Mouse (Mus musculus): ENCODE data around the gene Fgd4. TPM values are rescaled to one million over a fixed set of nuclear protein-coding genes. Genes with fewer than 3 reads are reported as not detected.
"Not testable (repeated sequence)": the region's sequence is repeated elsewhere in the genome, so short reads cannot be mapped to it uniquely, and the experiment has no call there.

The Fgd4 gene
- polyA plus RNA-seq, 1 experiment from 2014 or later = 27.1 TPM

DNA sequence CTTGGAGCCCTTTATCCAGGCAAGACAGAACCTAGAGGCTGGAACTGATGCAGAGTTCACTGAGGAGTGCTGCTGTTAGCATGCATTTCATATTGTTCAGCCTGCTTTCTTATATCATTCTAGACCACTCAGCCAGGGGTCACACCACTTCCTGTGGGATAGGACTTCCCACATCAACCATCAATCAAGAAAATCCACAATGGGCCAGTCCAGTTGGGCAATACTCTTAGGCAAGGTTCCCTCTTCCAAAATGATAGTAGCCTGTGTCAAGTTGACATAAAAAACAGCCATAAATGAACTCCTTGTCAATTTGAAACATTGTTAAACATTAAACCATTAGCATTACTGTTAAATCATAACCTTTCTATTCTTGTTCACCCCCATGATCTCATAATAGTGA, 34.6 kb downstream of the Fgd4 start:
- Histone ChIP-seq H3K9me3 (no peaks in the 10 kb centered on the region), H3K9ac (replicated peaks) (no peak overlapping the region), H3K36me3 (no peaks in the 10 kb centered on the region), H3K4me2 (replicated peaks) (no peak overlapping the region), H3K4me1 (no peaks in the 10 kb centered on the region), H3K27me3 (no peaks in the 10 kb centered on the region), H3K4me3 (no peak overlapping the region), H3K27ac (replicated peaks) (no peak overlapping the region)
- ATAC-seq (replicated peaks) = no peak

DNA sequence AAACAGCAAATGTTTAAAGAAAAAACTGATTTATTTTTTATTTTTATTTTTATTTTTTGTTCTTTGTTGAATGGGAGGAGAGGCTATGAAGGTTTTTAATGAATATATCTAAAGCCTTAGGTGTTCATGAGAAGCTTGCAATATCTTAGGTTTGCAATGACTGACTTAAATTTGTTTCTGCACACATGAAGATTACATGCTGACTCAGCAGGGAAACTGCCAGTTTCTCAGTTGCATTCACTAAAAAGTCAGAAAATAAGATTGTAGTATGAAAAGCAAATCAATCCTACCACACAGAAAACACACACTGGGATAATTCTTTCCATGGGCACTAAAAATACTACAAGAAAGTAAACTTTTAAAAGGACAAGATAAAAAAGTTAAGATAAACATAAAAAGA, 39.6 kb downstream of the Fgd4 start:
- H3K9me3 ChIP-seq = no peaks in the 10 kb centered on the region
- H3K27ac ChIP-seq (replicated peaks) = peak overlapping the region; percentile 95; the same call in 1 of the 2 replicates
- H3K4me1 ChIP-seq = peaks cover 23% of the 10 kb centered on the region
- no peak overlapping the region for H3K4me3 ChIP-seq
- no peak overlapping the region for H3K9ac ChIP-seq (replicated peaks)
- no peak for ATAC-seq (replicated peaks)
- H3K4me2 ChIP-seq (replicated peaks) = no peak overlapping the region
- no peaks in the 10 kb centered on the region for H3K27me3 ChIP-seq
- no peaks in the 10 kb centered on the region for H3K36me3 ChIP-seq

DNA sequence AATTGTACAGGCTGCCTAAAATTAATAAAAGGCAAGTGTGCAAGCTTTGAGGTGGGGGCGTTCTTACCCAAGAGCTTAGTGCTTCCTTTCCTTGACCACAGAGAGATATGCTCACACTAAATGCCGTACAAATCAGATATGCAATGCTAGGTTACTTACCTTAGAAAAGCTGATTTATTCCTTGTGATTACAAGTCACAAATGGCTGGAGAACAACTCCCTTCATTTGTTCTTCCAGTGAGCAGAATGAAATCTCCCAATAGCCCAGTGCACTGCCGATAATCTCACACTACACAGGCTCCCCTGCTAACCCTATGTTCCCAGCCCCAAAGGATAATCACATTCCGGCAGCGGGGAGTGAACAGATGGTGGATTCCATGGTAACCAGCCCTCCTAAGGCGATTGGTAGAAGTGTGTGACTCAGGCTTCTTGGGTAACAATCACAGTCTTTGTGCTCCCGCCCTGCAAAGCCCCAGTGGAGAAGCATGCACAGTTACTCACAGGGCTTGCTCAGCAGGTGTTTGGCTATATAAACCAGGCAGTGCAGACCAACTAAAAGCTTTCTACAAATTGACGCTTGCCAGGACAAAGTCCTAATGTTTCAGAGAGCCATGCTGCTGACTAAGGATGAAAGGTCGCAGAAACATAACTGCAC, 40.3 kb downstream of the Fgd4 start:
- Histone ChIP-seq H3K27ac (replicated peaks) (peak overlapping the region; percentile 95), H3K9me3 (no peaks in the 10 kb centered on the region), H3K36me3 (no peaks in the 10 kb centered on the region), H3K27me3 (no peaks in the 10 kb centered on the region), H3K4me2 (replicated peaks) (peak overlapping the region; percentile 70), H3K4me3 (peak overlapping the region; percentile 57), H3K4me1 (peaks cover 26% of the 10 kb centered on the region), H3K9ac (replicated peaks) (peak overlapping the region; percentile 58)
- WGBS = 2% methylated on average over 9 of the region's 9 CpGs
- ATAC-seq (replicated peaks) = peak; percentile 99

DNA sequence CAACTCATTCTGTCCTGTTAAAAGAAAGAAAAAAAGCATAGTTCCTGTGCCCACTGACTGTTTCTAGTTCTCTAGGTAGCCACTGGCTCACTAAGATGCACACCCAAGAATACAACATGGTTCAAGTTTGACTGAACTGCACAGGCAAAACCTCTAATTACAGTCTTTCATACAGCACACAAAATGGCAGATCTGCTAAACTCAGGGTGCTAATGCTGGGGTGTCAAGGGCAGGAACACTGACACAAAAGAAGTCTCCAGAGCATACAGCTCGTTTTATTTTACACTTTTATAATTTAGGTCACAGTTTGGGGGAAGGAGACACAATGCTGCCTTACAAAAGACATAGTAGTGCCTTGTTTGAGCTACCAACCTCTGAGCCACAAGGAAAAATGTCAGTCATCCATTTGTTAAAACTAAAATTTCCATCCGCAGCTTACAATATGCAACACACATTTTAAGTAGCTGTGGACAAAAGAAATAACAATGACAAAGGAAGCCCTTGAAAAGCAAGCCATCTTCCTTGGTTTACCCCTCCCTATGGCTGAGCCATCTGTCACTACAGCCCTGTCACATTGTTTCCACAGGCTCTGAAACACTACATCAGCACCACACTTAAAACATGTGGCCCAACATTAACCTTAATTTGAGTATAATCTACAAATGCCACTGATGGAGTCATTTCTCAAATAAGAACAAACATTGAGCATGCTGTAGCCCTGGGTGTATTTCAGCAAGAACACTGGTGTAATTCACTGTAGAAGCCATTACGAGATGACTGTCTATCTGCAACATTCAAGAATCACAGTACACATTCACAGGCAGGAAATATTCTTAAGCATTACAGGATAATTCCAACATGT, 41.1 kb downstream of the Fgd4 start:
- H3K4me2 ChIP-seq (replicated peaks) = peak overlapping the region; percentile 70
- peak overlapping the region; percentile 95 for H3K27ac ChIP-seq (replicated peaks)
- H3K9ac ChIP-seq (replicated peaks) = peak overlapping the region; percentile 58
- peak; percentile 62 for ATAC-seq (replicated peaks)
- no peaks in the 10 kb centered on the region for H3K9me3 ChIP-seq
- H3K36me3 ChIP-seq = no peaks in the 10 kb centered on the region
- peaks cover 28% of the 10 kb centered on the region for H3K4me1 ChIP-seq
- peak overlapping the region; percentile 57 for H3K4me3 ChIP-seq
- H3K27me3 ChIP-seq = no peaks in the 10 kb centered on the region
- WGBS = 5% methylated on average over 3 of the region's 3 CpGs

DNA sequence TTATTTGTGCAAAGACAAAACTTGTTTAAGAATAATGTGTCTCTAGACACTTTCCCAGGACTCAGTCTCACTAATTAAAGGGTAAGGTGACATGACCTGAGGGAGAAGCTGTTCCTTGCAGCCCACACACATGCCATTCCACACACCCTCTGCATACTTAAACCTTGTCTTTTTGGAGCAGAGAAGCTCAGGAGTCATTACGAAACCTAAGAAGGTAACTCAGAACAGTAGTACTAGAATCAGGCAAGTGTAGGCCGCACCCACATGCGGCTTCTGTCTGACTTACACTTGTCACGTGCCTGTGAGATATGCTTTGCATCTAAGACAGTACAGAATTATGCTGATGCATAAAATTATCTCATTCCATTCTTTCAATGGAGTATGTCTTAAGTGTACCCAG, 42.6 kb downstream of the Fgd4 start:
- Histone ChIP-seq H3K4me2 (replicated peaks) (peak overlapping the region; percentile 70), H3K4me3 (peak overlapping the region; percentile 57), H3K4me1 (peaks cover 33% of the 10 kb centered on the region), H3K27me3 (no peaks in the 10 kb centered on the region), H3K9me3 (no peaks in the 10 kb centered on the region), H3K9ac (replicated peaks) (peak overlapping the region; percentile 32; the same call in 1 of the 2 replicates), H3K36me3 (no peaks in the 10 kb centered on the region), H3K27ac (replicated peaks) (no peak overlapping the region)
- ATAC-seq (replicated peaks) = no peak
- 52% methylated on average over 4 of the region's 4 CpGs for WGBS

DNA sequence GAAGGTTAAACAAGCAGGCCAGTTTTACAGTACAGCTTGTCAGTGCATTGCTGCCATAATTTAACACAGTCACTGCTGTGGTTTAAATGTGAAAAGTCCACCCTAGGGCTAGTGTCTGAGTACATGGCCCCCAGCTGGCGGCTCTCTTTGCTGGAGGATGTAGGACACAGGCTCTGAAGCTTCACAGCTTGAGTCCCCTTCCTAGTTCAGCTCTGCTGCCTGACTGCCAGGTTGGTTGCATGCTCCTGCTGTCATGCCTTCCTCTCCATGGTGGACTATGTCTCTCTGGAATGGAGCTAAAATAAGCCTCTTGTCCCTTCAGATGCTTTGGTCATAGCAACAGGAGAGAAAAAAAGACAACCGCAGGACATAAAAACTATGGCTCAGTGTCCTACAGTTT, 46.3 kb downstream of the Fgd4 start:
- H3K27ac ChIP-seq (replicated peaks) = no peak overlapping the region
- no peaks in the 10 kb centered on the region for H3K36me3 ChIP-seq
- no peak for ATAC-seq (replicated peaks)
- no peaks in the 10 kb centered on the region for H3K9me3 ChIP-seq
- H3K9ac ChIP-seq (replicated peaks) = no peak overlapping the region
- H3K4me3 ChIP-seq = no peak overlapping the region
- WGBS = 59% methylated on average over 2 of the region's 2 CpGs
- H3K4me1 ChIP-seq = peaks cover 30% of the 10 kb centered on the region
- H3K27me3 ChIP-seq = no peaks in the 10 kb centered on the region
- no peak overlapping the region for H3K4me2 ChIP-seq (replicated peaks)

DNA sequence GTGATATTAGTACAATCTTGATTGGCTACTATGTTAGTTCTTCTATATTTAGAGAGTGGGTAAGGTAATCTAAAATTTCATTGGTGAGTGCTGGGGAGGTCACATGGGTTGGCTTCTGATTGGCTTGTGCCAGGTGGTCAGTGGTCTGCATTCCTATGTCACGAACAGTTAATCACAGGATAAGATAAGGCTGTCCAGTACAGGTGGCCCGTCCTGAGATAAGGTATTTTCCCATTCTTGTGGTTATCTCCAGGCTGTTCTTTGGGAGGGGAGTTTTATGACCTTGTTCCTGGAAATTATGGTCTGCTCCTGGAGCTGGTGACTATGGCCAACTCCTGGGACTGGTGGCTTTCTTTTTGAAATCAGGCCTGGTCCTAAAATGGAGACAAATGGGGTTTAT, 48.2 kb downstream of the Fgd4 start:
- no peak for ATAC-seq (replicated peaks)
- 94% methylated on average over 2 of the region's 2 CpGs for WGBS

DNA sequence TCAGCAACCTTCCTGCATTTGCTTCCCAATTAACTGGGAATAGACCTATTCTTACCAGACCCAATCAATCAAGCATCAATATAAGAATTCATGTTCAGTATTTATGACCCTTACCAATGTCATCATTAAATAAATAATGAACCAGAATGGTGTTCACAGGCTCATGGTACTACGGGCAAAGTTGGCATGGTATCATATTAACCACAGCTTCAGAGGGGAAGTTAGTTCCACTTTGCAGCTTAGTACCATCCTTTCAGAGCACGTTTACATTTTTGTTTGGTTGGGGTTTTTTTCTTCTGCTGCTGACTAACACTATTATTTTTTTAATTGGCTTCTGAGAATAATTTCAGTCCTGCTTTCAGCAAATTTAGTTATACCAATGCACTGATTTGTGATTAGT, 51.2 kb downstream of the Fgd4 start:
- WGBS = 86% methylated on average over 2 of the region's 2 CpGs
- no peak overlapping the region for H3K9ac ChIP-seq (replicated peaks)
- H3K27ac ChIP-seq (replicated peaks) = no peak overlapping the region
- H3K4me3 ChIP-seq = no peak overlapping the region
- no peaks in the 10 kb centered on the region for H3K9me3 ChIP-seq
- H3K4me1 ChIP-seq = peaks cover 3% of the 10 kb centered on the region
- H3K27me3 ChIP-seq = no peaks in the 10 kb centered on the region
- H3K36me3 ChIP-seq = no peaks in the 10 kb centered on the region
- ATAC-seq (replicated peaks) = no peak
- no peak overlapping the region for H3K4me2 ChIP-seq (replicated peaks)

More for the DNA sequence above, 48.2 kb downstream of the Fgd4 start:
- Histone ChIP-seq H3K4me3 (no peak overlapping the region), H3K27ac (replicated peaks) (no peak overlapping the region), H3K4me1 (peaks cover 19% of the 10 kb centered on the region), H3K9ac (replicated peaks) (no peak overlapping the region), H3K4me2 (replicated peaks) (no peak overlapping the region), H3K9me3 (no peaks in the 10 kb centered on the region), H3K27me3 (no peaks in the 10 kb centered on the region), H3K36me3 (no peaks in the 10 kb centered on the region)

DNA sequence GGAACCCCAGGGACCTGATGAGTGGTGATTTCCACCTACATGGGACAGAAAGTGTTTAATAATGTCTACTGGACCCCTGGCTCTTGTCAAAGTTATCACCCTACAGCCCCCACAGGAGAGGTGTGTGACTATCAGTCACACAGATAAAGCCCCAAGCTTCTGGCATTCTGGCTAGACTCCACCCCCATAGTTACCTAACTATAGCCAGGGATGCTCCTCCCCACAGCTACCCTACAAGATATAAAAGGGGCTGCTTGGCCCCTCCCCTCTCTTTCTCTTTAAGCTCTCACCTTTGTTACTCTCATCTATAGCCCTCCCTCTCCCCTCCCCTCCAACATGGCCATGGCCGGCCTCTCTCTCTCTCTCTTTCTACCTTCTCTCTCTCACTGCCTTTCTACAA, 53.7 kb downstream of the Fgd4 start:
- ATAC-seq (replicated peaks) = no peak

DNA sequence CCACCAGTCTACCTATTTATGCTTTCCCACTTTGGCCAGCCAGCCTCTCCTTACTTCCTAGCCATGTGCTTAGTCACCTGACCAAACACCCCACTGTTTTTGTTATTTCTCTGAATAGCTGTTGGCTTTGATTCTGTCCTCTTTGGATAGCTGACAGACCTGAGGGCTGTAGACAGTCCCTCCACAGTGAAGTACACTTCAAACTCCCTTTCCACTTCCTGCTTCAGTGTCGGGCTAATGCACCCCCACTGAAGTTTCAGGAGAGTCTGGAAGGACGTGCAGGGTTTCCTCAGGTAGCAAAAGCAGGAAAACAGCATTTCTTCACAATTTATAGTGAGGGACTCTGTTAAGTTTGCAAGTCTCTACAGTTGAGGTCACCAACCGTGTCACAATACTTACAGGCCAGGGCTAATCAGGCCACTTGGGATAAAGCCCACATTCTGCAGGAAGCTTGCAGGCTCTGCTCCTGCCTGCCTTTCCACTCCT, 57.4 kb downstream of the Fgd4 start:
- H3K4me3 ChIP-seq = no peak overlapping the region
- 76% methylated on average over 3 of the region's 3 CpGs for WGBS
- no peaks in the 10 kb centered on the region for H3K9me3 ChIP-seq
- no peak overlapping the region for H3K9ac ChIP-seq (replicated peaks)
- H3K36me3 ChIP-seq = peaks cover 3% of the 10 kb centered on the region; the same call in 1 of the 2 replicates
- no peak overlapping the region for H3K4me2 ChIP-seq (replicated peaks)
- H3K4me1 ChIP-seq = peaks cover 7% of the 10 kb centered on the region
- no peak overlapping the region for H3K27ac ChIP-seq (replicated peaks)
- ATAC-seq (replicated peaks) = no peak
- no peaks in the 10 kb centered on the region for H3K27me3 ChIP-seq

More for the DNA sequence above, 53.7 kb downstream of the Fgd4 start:
- H3K4me3 ChIP-seq = no peak overlapping the region
- 19% methylated on average over 1 of the region's 1 CpGs for WGBS
- H3K9ac ChIP-seq (replicated peaks) = no peak overlapping the region
- H3K4me2 ChIP-seq (replicated peaks) = no peak overlapping the region
- peaks cover 3% of the 10 kb centered on the region; the same call in 1 of the 2 replicates for H3K36me3 ChIP-seq
- no peaks in the 10 kb centered on the region for H3K9me3 ChIP-seq
- no peaks in the 10 kb centered on the region for H3K27me3 ChIP-seq
- no peak overlapping the region for H3K27ac ChIP-seq (replicated peaks)
- peaks cover 3% of the 10 kb centered on the region for H3K4me1 ChIP-seq

DNA sequence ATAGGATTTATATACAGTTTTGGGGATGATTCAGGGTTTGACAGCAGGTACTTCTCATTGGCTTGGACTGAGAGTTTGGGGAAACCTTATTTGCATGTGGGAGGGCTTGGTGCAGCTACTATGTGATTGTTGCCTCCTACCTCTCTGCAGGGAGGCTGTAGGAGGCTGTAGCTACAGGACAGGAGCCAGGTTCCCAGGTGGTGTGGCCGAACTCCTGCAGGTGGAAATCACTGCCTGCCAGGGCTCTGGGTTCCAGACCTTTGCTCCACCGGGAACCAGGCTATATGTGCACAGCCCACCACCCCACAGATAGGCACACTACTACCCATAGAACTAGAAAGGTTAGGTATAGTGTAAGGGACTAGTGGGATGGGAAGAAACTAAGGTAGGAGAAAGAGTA, 61.0 kb downstream of the Fgd4 start:
- not testable (repeated sequence) for H3K4me2 ChIP-seq (replicated peaks); H3K36me3 ChIP-seq
- 79% methylated on average over 2 of the region's 2 CpGs for whole genome bisulfite sequencing

DNA sequence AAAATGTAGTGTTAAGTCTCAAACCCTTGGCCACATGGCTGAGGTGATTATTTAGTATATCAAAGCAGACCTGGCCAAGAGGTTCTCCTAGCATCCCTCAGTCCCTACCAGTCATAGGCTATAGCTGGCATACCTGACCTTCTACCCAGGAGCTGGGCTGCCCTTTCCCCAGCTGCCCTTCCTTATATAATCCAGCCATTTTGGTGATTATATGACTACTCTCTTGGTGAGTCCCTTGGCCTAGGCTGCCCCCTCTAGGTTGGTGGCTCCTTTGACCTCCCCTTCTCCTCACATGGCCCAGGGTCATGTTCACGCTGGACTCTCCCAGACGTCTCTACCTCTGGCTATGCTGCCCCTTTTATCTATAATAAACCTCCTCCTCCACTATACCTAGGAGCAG, 65.1 kb downstream of the Fgd4 start:
- H3K9ac ChIP-seq (replicated peaks) = no peak overlapping the region
- peaks cover 3% of the 10 kb centered on the region; the same call in 1 of the 2 replicates for H3K4me1 ChIP-seq
- H3K4me2 ChIP-seq (replicated peaks) = no peak overlapping the region
- no peak overlapping the region for H3K27ac ChIP-seq (replicated peaks)
- 89% methylated on average over 2 of the region's 2 CpGs for WGBS
- no peaks in the 10 kb centered on the region for H3K36me3 ChIP-seq
- no peak overlapping the region for H3K4me3 ChIP-seq
- no peak for ATAC-seq (replicated peaks)
- no peaks in the 10 kb centered on the region for H3K27me3 ChIP-seq
- H3K9me3 ChIP-seq = no peaks in the 10 kb centered on the region

More for the DNA sequence above, 61.0 kb downstream of the Fgd4 start:
- not testable (repeated sequence) for H3K9me3 ChIP-seq; ATAC-seq (replicated peaks); H3K27ac ChIP-seq (replicated peaks); H3K4me3 ChIP-seq; H3K4me1 ChIP-seq; H3K27me3 ChIP-seq; H3K9ac ChIP-seq (replicated peaks)

Measured in forebrain, embryonic 15.5 days (tissue).